8 mouse cellular contexts compared by ENCODE assay signal in genomic region chr11:75170136-75170751, GRCm38 (mm10). TPM values are rescaled to one million over a fixed set of nuclear protein-coding genes. Genes with fewer than 3 reads are reported as not detected.
DNase-seq lines count a peak whose midpoint lies in the region; ATAC-seq and TF ChIP-seq lines count a peak whose summit lies in the region.

No protein-coding gene starts in this region.

- H3K9me3 ChIP-seq in hindbrain, postnatal 0 days (ENCODE audit: low read length), result no peaks in the 10 kb centered on the region

- under 1% methylated on average over 38 of the region's 38 CpGs for WGBS in hindbrain, postnatal 0 days

- DNase-seq in ZHBTc4 (ENCODE audit: low read depth, low spot score), result peak; percentile 95
- peak; percentile 96 for DNase-seq in gastrocnemius, adult 2 months
- DNase-seq in hindbrain, postnatal 0 days (ENCODE audit: low spot score), result peak; percentile 93
- peak; percentile 94 to 95 for DNase-seq in left cerebral cortex, adult 18-20 months (ENCODE audit: low spot score in 2 of 2)
- peak; percentile 92 to 93 for DNase-seq in lung, postnatal 4 days
- peak; percentile 94 for DNase-seq in right cerebral cortex, adult 18-20 months
- peak; percentile 84 for DNase-seq in urinary bladder, postnatal 10 days (ENCODE audit: low spot score)

- ATAC-seq in common myeloid progenitor, adult 5-6 weeks (replicated peaks; ENCODE audit: low read depth, poor library complexity, severe bottlenecking), result peak; percentile 40
- ATAC-seq in hindbrain, postnatal 0 days, result peak; percentile 72

- H3K9ac ChIP-seq in hindbrain, postnatal 0 days (replicated peaks; ENCODE audit: low read length), result peak overlapping the region; percentile 38

- no peaks in the 10 kb centered on the region for H3K36me3 ChIP-seq in hindbrain, postnatal 0 days (ENCODE audit: insufficient read depth, low read length)

- intact Hi-C loops in gastrocnemius, adult 2 months (cut with DNase I), result no loop called here

- peaks cover 22% of the 10 kb centered on the region for H3K4me1 ChIP-seq in hindbrain, postnatal 0 days (ENCODE audit: insufficient read depth, low read length)

- peak; percentile 93 for TF ChIP-seq CTCF in gastrocnemius, adult 2 months (IDR thresholded peaks at IDR 0.05)
- TF ChIP-seq CTCF in hindbrain, postnatal 0 days (IDR thresholded peaks at IDR 0.05; ENCODE audit: low read depth), result peak; percentile 74

- peaks cover 36% of the 10 kb centered on the region for H3K27me3 ChIP-seq in hindbrain, postnatal 0 days (ENCODE audit: insufficient read depth, low read length)

- peak overlapping the region; percentile 80 for H3K4me2 ChIP-seq in hindbrain, postnatal 0 days (ENCODE audit: low read depth, low read length)

- H3K27ac ChIP-seq in gastrocnemius, adult 2 months, result peak overlapping the region; percentile 92
- H3K27ac ChIP-seq in hindbrain, postnatal 0 days, result peak overlapping the region; percentile 12; the same call in 1 of the 2 replicates

- peak overlapping the region; percentile 94 for H3K4me3 ChIP-seq in gastrocnemius, adult 2 months
- H3K4me3 ChIP-seq in hindbrain, postnatal 0 days (ENCODE audit: low read length), result peak overlapping the region; percentile 45

RNA-seq across cellular contexts. Expression of gene Hic1, which starts 0.9 kb away (rescaled TPM):
- total RNA-seq in common myeloid progenitor, adult 5-6 weeks (2017), result 1.1 TPM in 1 of 2 replicates, not detected in the other
- total RNA-seq in gastrocnemius, adult 2 months (2021), result 1 to 10 TPM; 4.6 to 6.6 TPM
- 8.5 and 12.9 TPM in 2 replicates for total RNA-seq in hindbrain, postnatal 0 days (2014; rRNA removed)
- polyA plus RNA-seq in hindbrain, postnatal 0 days (2015; fragmentation: Nextera tagmentation; extraction: Ambion mirVana), result 1.7 TPM in 2 replicates
- total RNA-seq in left cerebral cortex, adult 18-20 months (2021), result 1 to 10 TPM; 3.8 to 5.0 TPM

RNA-seq across cellular contexts. Expression of gene Ovca2, which starts 8.4 kb away (rescaled TPM):
- total RNA-seq in common myeloid progenitor, adult 5-6 weeks (2017), result 18.5 and 20.9 TPM in 2 replicates
- total RNA-seq in gastrocnemius, adult 2 months (2021), result 1 to 10 TPM; 2.5 to 3.6 TPM
- 11.0 and 17.6 TPM in 2 replicates for total RNA-seq in hindbrain, postnatal 0 days (2014; rRNA removed)
- polyA plus RNA-seq in hindbrain, postnatal 0 days (2015; fragmentation: Nextera tagmentation; extraction: Ambion mirVana), result 11.7 and 15.7 TPM in 2 replicates
- 10 to 100 TPM in 1 of 2 experiments, 1 to 10 TPM in 1; 9.2 to 12.0 TPM for total RNA-seq in left cerebral cortex, adult 18-20 months (2021)

RNA-seq across cellular contexts. Expression of gene Dph1, which starts 20.8 kb away (rescaled TPM):
- 7.1 and 10.5 TPM in 2 replicates for total RNA-seq in common myeloid progenitor, adult 5-6 weeks (2017)
- 1 to 10 TPM; 5.5 to 6.2 TPM for total RNA-seq in gastrocnemius, adult 2 months (2021)
- total RNA-seq in hindbrain, postnatal 0 days (2014; rRNA removed), result 31.3 and 39.2 TPM in 2 replicates
- polyA plus RNA-seq in hindbrain, postnatal 0 days (2015; fragmentation: Nextera tagmentation; extraction: Ambion mirVana), result 13.5 and 13.6 TPM in 2 replicates
- 10 to 100 TPM; 28.5 to 32.1 TPM for total RNA-seq in left cerebral cortex, adult 18-20 months (2021)

RNA-seq across cellular contexts. Expression of gene Rtn4rl1, which starts 23.3 kb away (rescaled TPM):
- 0.24 and 1.6 TPM in 2 replicates for total RNA-seq in common myeloid progenitor, adult 5-6 weeks (2017)
- 1 to 10 TPM in 1 of 2 experiments, under 1 TPM in 1; 0.54 to 1.1 TPM for total RNA-seq in gastrocnemius, adult 2 months (2021)
- total RNA-seq in hindbrain, postnatal 0 days (2014; rRNA removed), result 13.0 and 13.4 TPM in 2 replicates
- 9.9 and 10.7 TPM in 2 replicates for polyA plus RNA-seq in hindbrain, postnatal 0 days (2015; fragmentation: Nextera tagmentation; extraction: Ambion mirVana)
- 10 to 100 TPM; 86.2 to 91.0 TPM for total RNA-seq in left cerebral cortex, adult 18-20 months (2021)

Comparison
In these comparisons a context has a peak if more than half of its experiments do, and no peak if none do; other contexts are left out.
1. Peak in every context shown above with its lines: DNase-seq, ATAC-seq, H3K4me3 ChIP-seq and H3K27ac ChIP-seq.